Mouse (Mus musculus): ENCODE measurements around the gene Atrx.

GRCm38 (mm10) chrX:105767177-105767764, 161.9 kb downstream of the Atrx start:
- TF ChIP-seq CTCF (IDR thresholded peaks at IDR 0.05) = no peak
- no peak for TF ChIP-seq EP300 (IDR thresholded peaks at IDR 0.05; ENCODE audit: insufficient read depth, low read depth, low read length)
